Mouse (Mus musculus): ENCODE results near the gene Pabpn1l.

GRCm38 (mm10) chr8:122660022-122660421 lies 37.5 kb upstream of the Pabpn1l start:
- no peak for TF ChIP-seq POLR2A (IDR thresholded peaks at IDR 0.05; ENCODE audit: low read depth, low read length)
- peak; percentile 69; the same call in 1 of the 2 replicates for TF ChIP-seq CTCF (IDR thresholded peaks at IDR 0.05; ENCODE audit: extremely low read depth, insufficient read depth, insufficient read length, insufficient replicate concordance)

All from spleen, adult 2 months (tissue).